Mouse (Mus musculus) mouse embryonic stem cell (cell line): Measurements from ENCODE around the gene Gimap4.

Source experiments
- in situ Hi-C, 2 experiments: fragments of 300-500 bp; cut with MboI; formaldehyde crosslinking; loops; 1 replicate in 1 of 2; 3 replicates in 1 of 2; pipeline ENCODE4 v1.14.3; 2019 to 2020; ENCODE audit warnings: low sequenced_read_pairs in 2 of 2, low pct_unique_long_range_greater_than_20kb in 1 of 2, mixed read lengths in 1 of 2; ENCODE audit not compliant: unreplicated experiment in 1 of 2

The Gimap4 gene

DNA sequence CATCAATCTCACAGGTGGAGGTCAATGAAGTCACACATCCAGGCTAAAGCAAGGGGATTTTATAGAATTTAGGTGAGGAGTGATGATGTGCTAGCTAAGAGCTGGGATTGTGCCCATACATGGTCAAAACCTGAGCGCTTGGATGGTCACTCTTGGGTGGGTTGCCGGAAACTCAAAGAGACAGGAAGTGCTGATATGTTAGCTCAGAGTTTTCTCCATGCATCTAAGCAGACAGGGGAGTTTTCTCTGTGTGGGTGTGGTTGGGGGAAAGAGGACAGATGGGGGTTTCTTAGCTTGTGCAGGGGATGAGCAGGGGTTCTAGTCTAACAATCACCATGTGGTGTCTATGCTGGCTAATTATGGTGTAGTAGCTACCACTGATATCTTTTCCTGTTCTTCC lies 5.0 kb downstream of the Gimap4 start:
- in situ Hi-C loops = no loop called here

DNA sequence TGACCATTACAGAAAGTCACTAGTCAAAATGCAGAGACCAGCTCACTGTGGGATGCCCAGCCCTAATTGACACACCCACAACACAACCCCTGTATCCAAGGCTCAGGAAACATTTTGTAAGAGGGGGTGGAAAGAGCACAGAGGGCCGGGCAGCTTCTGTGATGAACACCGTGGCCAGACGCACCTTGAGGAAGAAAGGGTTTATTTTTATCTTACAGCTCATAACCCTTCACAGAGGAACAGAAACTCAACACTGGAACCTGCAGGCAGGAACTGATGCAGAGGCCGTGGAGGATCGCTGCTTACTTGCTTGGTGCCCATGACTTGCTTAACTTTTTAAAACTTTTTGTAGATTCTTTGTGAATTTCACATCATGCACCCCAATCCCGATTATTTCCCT lies 8.6 kb downstream of the Gimap4 start:
- in situ Hi-C loops = no loop called here

- in situ Hi-C loops = no loop called here
These were observed 12.6 kb downstream of the Gimap4 start for GRCm38 (mm10) chr6:48696830-48697554.

DNA sequence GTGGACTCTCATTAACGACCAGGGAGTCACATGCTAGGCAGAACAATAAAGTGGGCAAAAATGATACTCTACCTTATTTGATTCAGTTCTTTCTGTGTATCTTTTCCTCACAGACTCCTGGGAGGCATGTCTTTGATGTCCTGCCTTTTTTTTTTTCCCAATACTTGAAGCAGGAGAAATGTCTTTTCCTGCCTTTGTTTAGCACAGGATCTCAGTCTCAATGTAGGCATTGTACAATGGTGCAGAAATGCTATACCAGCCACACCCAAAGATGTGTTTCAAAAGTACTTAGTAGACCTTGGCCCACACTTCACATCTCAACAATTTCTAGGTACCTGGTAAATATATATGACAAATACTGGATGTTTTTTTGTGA lies 13.2 kb downstream of the Gimap4 start:
- in situ Hi-C loops = no loop called here

DNA sequence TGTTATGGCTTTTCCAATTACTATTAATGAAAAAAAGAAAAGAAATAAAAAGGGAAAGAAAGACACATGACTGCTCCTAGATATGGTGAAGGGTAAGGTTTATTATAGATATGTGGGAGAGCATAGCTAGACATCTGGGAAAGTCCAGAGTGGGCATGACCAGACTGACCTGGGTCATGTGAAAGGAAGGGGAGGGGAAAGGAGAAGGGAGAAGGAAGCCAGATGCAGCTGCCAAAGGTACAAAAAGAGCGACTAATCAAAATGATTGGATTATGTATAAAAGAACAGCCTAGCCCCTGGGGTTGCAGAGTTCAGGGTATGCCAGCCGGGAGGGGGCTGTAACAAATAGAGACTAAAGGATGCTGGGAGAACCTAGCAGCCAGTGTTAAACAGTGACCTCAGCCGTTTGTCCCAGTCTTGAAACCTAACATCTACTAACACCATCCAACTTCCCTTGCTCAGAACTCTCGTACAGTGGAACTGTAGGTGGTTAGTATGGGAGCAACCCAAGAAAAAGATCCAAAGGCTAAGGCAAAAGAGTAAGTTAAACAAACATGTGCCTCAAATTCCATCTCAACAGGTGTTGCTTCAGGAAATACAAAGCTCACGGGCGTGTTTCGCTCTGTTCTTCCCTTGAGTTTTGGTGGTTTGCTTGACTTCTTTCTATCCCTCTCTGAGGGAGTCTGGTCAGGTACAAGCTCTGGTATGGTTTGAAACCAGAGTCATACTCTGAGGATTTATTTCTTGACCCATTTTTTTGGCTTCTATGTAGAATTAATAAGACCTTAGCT lies 13.9 kb downstream of the Gimap4 start:
- in situ Hi-C loops = no loop called here

DNA sequence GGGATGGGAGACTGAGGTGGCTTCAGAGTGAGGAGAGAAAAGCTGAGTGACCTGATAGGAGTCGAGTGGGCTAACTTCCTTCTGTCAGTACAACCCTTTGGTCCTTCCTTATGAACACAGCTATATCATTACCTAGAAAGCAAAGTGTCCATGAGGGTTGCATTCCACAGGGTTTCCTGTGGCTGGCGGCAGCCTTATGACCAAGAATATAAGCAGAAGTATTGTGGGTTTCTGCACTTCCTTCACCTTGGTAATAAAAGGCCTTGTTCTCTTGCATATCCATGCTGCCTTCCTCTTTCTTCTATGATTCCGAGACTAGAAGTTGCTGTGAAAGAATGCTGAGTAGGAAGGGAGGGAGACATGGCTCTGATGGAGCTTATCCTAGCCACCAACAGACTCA lies 14.5 kb downstream of the Gimap4 start:
- in situ Hi-C loops = no loop called here

DNA sequence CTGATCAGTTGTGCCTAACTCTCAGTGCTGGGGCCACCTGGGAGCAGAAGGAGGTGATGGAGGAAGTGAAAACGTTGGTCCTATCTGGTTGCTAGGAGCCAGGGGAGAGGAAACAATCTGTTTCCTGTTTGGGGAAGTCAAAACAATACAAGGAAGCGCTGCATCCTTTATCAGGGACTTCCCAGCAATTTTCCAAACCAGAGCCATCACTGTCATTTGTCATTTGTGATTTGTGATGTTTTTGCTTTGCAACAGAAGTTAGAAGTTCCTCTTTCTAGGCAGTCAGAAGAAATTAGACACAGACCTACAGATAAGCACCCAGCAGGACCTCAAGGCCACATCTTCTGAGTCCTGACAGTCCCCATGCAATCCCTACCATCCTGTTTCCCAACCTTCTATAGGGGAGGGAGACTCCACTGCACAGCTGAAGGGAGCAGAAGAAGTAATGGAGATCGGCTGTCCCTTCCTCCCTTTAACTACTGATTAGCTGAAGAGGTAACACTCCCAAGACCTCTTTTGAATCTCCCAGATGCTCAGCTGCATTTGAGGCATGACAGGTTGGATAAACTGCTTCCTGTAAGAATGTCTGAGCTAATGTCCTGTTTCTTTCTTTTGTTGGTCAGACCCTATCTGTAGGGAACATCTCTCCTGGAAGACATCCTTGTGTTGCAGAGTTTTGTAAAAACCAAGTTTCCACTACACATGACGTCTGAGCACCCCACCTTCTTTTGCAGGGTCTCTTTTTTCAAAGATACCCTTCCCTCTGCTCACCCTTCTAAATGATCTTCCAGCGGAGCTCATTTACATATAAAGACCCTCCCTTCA lies 16.1 kb downstream of the Gimap4 start:
- in situ Hi-C loops = no loop called here

GRCm38 (mm10) chr6:48702146-48702545 lies 17.8 kb downstream of the Gimap4 start:
- in situ Hi-C loops = no loop called here

GRCm38 (mm10) chr6:48702601-48703000 lies 18.3 kb downstream of the Gimap4 start:
- in situ Hi-C loops = no loop called here

DNA sequence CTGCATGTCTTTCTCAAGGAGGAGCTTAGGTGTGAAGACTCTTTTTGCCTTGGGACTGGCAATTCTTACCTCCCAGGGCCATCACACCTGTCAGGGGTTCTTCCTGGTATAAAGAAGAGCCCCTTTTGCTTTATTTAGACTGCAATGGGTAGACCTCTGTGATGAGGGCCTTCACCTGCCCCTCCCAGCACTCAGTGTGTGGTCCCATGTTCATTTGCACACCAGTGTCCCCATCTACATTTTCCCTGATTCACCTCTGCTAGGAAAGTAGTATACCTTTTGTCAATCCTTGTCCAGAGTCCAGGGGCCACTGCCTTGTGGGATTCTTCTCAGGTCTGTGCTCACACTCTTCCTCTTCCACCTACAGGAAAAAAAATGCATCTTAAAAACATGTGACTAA lies 19.8 kb downstream of the Gimap4 start:
- in situ Hi-C loops = no loop called here

GRCm38 (mm10) chr6:48706130-48706529 lies 21.8 kb downstream of the Gimap4 start:
- in situ Hi-C loops = no loop called here

DNA sequence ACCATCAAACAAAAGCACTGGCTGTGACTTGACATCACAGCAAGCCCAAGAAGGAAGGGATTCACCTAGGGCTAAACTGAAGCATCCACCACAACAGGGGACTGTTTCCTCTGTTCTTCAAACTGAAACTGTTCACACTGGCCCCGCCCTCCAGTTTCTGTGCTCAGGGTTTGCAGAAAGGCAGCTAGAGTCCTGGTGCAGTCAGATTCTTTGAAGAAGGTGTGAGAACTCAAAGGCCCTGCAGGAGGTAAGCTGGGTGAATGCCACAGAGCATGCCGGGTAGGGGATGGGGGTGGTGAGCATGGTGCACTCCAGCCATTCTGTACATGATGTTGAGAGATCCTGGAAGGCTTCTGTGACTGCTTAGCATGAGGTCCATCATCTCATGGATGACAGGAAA lies 34.1 kb downstream of the Gimap4 start, which contains the start of the genes Gm28053 and Gimap7:
Gm28053 (plus strand) TSS at position 153 of the 400 bp plus-strand sequence.
Gimap7 (plus strand) TSS at position 167 of the 400 bp plus-strand sequence.
- in situ Hi-C loops = no loop called here

GRCm38 (mm10) chr6:48720326-48720725 lies 36.0 kb downstream of the Gimap4 start:
- in situ Hi-C loops = no loop called here

DNA sequence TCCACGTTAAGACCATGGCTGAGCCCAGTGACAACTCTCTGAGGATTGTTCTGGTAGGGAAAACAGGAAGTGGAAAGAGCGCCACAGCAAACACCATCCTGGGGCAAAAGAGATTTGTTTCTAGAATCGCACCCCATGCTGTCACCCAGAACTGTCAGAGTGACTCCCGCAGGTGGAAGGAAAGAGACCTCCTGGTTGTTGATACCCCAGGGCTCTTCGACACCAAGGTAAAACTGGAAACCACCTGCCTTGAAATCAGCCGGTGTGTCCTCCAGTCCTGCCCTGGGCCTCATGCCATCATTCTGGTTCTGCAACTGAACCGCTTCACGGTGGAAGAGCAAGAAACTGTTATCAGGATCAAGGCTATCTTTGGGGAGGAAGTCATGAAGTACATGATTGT lies 39.1 kb downstream of the Gimap4 start:
- in situ Hi-C loops = no loop called here

- in situ Hi-C loops = no loop called here
These were observed 41.1 kb downstream of the Gimap4 start for GRCm38 (mm10) chr6:48725476-48725875.

DNA sequence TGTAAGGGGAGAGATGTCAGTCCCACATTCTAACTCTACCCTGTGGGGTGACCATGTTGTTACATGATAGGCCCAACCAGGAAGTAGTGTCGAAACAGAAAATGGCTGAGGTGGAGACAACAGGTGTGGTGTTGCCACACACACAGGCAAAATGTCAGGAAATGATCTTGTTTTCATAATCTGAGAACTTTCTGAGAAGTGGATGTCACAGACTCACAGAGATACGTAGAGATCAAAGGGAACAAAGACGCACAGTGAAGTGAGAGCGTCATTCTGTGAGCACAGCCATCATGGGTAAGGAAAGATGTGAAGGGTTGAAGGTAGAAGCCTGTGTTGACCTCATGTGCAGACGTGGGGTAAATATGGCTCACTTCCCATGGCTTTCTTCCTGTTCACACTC lies 43.4 kb downstream of the Gimap4 start:
- in situ Hi-C loops = no loop called here

GRCm38 (mm10) chr6:48732864-48733304 lies 48.5 kb downstream of the Gimap4 start:
- in situ Hi-C loops = no loop called here

- in situ Hi-C loops = no loop called here
These were observed 49.3 kb downstream of the Gimap4 start for GRCm38 (mm10) chr6:48733660-48734059.

GRCm38 (mm10) chr6:48737053-48737452 lies 52.7 kb downstream of the Gimap4 start:
- in situ Hi-C loops = no loop called here
